Mouse (Mus musculus) retina, embryonic 14.5 days (tissue): ENCODE results near the gene Zscan10.

ENCODE experiments used
- DNase-seq: peaks from one replicate; pipeline ENCODE4 v3.0.0-alpha.2; 2015; ENCODE audit warnings: low spot score

Zscan10 gene

GRCm38 (mm10) chr17:23600641-23601622, at the start of gene Zscan10:
Gene Zscan10 (plus strand): TSS chr17:23600856.
- DNase-seq: no peak

DNA sequence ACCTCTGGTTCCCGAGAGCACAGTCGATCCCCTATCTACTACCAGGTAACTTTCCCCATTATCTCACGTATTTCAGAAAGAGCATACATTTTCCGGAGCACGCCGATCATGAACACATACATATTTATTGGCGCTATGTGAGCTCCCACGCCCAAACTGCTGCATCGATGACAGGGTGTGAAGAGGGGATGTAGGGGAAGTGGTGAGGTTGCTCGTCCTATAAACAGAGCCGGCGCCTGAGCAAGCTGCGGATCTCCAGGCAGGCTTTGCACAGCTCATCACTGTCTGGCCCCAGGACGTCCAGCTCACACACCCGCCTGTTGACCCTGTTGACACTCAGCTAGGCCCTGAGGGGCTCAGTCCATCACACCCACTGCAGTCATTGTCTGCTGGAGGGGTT, 49.8 kb upstream of the Zscan10 start:
- DNase-seq: no peak

DNA sequence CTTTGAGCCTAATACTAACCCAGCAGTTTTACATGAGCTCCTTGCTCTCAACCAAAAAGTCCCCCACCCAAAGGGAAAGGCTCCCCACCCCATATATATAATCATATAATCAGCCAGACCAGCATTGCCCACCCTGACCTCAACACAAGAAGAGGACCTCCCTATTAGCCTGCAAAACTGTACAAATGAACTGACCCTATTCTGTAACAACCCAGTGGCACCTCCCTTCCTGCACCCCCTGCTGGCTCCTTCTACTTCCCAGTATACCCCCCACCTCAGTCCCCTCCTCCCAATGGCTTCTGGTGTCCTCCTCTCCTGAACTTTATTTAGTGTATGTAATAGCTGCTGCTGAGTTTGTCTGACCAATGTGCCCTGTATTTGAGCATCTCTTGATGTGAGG, 49.2 kb upstream of the Zscan10 start:
- DNase-seq: no peak

GRCm38 (mm10) chr17:23551963-23552362, 48.7 kb upstream of the Zscan10 start:
- no peak for DNase-seq

DNA sequence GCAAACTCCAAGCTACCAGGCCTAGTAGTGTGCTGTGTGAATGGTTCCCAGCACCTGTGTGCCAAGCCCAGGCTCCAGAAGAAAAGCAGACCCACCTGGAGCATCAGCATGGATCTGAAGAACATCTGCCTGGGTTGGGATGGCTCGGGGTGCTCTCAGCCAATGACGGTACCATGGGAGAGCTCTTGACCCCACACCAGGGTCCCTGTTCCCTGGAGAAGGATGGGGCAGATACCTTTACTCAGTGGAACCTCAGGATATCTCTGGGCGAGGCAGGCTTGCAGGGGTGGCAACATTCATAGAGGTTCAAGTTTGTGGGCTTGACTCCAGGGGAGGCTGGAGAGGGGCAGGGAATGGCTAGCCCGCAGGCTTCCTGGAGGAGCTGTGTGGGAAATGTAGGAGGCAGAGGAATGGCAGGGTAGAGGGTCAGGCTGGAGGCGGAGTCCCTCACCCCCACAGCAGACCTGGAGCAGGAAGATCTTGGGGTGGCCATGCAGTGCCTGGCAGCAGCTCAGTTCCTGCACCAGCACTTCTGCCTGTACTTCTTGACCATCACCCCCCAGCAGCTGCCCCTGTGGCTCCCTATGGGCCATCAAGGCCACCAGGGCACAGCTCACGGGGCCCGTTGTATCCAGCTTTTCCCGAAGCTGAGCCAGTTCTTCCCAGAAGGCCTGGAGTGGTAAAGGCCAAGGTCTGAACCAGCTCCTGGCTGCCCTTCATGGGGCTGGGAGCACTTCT, 47.6 kb upstream of the Zscan10 start:
- DNase-seq: no peak

DNA sequence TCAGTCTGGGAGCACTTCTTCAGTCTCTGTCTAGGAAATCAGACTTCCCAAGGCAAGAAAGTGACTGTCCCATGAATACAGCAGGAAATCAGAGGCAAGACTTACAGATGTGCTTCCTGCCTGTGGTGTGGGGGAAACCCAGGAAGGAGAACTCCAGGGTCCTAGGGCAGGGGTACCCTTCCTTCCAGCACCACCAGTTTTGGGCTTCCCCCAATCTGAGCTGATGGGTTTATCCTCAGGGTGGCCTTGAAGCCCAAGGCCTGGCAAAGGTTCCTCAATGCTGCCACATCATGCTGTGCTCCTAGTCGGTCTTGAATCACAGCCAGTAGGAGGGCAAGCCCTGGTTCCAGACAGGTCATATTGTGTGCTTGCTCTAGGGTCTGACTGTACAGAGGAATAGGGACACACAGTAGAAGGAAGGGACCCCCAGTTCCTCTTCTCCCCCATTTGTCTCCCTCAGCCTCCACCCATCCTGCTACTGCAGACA, 47.0 kb upstream of the Zscan10 start:
- no peak for DNase-seq

GRCm38 (mm10) chr17:23554321-23554720, 46.3 kb upstream of the Zscan10 start:
- no peak for DNase-seq

DNA sequence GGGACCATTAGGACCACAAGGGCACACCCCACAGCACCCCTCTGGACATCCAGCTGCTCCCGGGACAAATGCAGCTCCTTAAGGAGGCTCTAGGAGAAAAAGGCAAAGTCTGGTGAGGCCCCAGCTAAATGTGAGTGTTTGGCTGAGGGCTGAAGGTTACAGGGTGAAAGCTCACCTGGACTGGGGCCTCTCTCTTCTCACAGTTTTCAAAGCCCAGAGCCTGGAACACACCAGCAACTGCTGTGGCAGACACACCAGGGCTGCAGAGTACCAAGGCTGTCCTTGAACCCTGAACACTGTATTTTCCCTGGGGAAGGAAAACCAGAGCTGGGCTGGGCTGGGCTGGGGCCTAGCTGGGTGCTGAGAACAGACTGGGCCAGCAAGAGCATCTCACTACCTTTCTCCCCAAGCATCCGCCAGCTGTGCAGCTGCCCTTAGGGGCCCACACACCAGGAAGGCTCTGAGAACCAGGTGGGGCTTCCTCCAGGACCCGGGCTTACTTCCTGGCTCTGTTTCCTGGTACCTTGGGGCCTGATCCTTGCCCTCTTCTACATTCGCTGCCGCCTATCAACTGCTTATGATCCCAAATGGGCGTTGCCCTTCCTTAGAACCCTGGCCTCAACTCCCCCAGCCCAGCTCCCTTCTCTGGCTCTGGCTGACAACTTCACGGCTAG, 45.3 kb upstream of the Zscan10 start:
- DNase-seq: no peak

DNA sequence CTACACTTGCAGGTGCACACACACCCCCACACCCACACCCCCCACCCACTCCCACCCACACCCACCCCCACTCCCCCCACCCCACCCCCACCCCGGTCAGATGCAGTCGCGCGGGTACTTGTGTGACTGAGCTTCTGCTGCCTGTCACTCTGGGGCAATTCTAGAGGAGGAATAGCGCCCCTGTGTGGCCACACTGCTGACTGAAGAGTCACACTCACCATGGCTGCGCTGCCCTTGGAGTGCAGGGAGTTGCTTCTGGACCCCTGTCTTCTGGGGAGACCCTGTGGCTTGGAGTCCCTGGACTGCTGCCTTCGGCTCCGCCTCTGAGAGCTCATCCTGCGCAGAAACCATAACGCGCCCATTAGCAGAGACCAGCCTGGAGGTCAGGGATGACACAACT, 40.9 kb upstream of the Zscan10 start:
- peak; percentile 74 for DNase-seq

DNA sequence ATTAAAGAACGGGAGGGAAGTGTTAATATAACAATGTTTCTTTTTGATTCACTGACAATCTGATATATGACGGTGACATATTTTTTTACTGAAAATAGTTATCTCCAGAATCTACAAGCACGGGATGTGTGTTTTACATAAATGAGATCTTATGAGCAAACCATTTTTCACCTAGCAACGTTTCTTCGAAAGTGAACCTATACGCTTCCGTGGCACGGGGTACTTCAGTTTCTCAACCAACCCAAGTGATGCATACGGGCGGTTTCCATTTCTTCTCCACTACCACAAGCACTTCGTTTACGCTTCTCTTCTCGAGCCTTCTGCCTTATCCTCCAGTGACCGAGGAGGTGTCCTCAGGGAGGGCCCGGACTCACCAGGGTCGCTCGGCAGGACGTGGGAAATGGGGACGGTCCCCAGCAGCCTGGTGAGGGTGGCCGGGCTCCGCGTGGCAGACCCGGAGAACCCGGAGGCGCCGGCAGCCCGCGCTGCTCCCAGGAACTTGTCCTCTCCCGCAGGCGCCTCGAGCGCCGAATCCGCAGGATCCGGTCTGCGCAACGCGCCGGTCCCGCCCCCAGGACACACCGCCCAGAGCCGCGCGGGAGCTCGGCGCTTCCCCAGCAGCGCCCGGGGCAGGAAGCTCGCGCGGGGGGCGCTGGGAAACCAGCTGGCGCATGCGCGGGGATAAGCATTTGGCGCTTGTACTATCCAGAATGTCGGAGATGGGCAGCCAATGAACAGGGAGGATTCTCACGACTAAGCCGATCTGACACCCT, 36.9 kb upstream of the Zscan10 start, which contains the start of gene Zfp213:
Gene Zfp213 (minus strand): TSS at position 644 of the 773 bp plus-strand sequence.
- peak; percentile 97 for DNase-seq

GRCm38 (mm10) chr17:23564368-23564715, 36.3 kb upstream of the Zscan10 start:
- no peak for DNase-seq

DNA sequence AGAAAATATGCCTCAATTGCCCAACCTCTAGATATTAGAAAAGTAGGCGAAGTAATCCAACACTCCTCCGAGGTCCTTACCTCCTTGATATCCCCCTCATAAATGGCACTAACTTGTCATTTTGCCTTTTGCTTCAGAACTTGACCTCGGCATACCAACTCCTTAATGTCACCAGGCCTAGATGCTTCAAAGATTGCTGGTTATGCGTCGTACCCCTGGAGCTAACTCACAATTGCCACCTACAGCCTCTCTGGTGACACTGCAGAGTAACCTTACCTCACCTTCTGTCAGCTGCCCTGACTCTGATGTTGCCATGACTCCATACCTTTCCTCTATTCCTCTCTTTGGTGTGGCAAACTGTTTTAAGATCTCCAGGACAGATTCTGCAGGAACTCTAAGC, 33.9 kb upstream of the Zscan10 start:
- no peak for DNase-seq

DNA sequence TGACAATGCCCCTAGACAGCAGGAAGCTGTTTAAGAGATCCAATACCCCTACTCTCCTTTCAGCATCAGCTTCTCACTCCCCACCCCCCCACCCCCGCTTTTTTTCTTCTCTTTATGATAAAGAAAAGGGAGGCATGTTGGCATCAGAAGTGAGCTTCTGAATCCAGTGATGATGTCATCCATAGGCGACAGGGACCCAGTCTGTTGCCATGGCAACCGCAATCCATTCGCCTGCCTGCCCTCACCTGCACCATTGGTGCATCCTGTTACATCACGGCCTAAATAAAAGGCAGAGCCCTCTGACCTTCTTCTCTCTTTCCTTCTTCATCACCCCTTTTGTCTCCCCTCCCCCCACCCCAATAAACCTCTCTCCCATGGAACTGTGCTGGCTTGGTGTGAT, 32.3 kb upstream of the Zscan10 start:
- peak; percentile 35 for DNase-seq

- DNase-seq: peak; percentile 53
Measured at GRCm38 (mm10) chr17:23570017-23570416, 30.6 kb upstream of the Zscan10 start.

DNA sequence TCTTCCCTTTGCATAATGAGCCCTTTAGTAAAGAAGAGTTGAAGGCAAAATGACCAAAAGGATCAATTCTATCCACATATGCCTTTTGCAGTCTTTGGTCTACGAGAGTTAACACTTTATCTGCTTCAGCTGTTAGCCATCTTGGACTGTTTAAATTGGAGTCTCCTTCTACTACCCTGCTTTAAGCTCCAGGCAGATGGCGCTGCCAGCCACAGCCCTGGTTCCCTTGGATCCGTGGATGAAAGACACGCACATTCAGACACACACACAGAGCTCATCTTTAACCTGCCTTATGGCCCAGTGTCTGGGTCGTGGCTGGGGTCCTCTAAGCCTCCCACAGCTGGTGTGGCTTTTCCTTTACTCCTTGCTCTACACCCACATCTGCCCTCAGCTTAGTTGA, 29.6 kb upstream of the Zscan10 start:
- peak; percentile 35 for DNase-seq

DNA sequence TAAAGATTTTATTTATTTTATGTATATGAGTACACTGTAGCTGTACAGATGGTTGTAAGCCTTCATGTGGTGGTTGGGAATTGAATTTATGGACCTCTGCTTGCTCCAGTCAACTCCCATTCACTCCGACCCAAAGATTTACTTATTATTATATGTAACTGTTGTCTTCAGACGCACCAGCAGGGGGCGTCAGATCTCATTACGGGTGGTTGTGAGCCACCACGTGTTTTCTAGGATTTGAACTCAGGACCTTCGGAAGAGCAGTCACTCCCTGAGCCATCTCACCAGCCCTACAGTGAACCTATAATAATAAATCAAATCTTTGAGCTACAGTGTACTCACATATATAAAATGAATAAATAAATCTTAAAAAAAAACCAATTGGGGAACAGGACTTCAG, 28.6 kb upstream of the Zscan10 start:
- no peak for DNase-seq

DNA sequence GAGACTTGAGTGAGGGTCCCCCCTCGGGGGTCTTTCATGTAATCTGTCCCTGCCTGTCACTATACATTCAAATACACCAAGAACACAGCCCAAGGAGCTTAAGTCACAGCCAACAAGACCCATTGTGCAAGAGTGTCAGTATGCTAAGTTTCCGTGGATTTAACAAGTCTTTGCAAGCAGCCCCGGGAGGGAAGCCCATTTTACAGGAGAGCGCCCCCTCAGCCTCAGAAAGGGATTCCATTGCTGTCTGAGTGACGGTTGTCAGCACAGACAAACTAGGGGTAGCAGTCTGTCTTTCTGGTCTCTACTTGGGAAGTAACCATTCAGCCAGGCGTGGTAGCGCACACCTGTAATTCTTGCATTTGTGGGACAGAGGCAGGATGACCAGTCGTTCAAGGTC, 26.5 kb upstream of the Zscan10 start:
- no peak for DNase-seq

GRCm38 (mm10) chr17:23575951-23576552, 24.6 kb upstream of the Zscan10 start:
- no peak for DNase-seq

- no peak for DNase-seq
Measured at GRCm38 (mm10) chr17:23584786-23585185, 15.9 kb upstream of the Zscan10 start.

GRCm38 (mm10) chr17:23585721-23586491, 14.8 kb upstream of the Zscan10 start:
- peak; percentile 93 for DNase-seq
